Mouse (Mus musculus): ENCODE measurements around the gene Esp36.
"Not testable (repeated sequence)": the region's sequence is repeated elsewhere in the genome, so short reads cannot be mapped to it uniquely, and the experiment has no call there.

Gene Esp36

GRCm38 (mm10) chr17:38420085-38420484 is at the start of gene Esp36:
Esp36 (minus strand) TSS chr17:38420185.
- DNase-seq: no peak

GRCm38 (mm10) chr17:38456206-38456605 is 36.2 kb upstream of the Esp36 start:
- not testable (repeated sequence) for DNase-seq

- no peak for DNase-seq
Observed at GRCm38 (mm10) chr17:38450688-38451087, 30.7 kb upstream of the Esp36 start.

GRCm38 (mm10) chr17:38406135-38406534 is 13.8 kb downstream of the Esp36 start:
- DNase-seq: no peak

GRCm38 (mm10) chr17:38391821-38392220 is 28.2 kb downstream of the Esp36 start:
- DNase-seq: no peak
